Mouse (Mus musculus) forebrain, embryonic 14.5 days (tissue): ENCODE measurements at regions not wholly inside any gene's neighbourhood (a gene's known extent, or its start where the extent isn't known, plus 50 kb on each side); places are given as distances from the start of the nearest gene placed in this dataset.
"Not testable (repeated sequence)": the region's sequence is repeated elsewhere in the genome, so short reads cannot be mapped to it uniquely, and the experiment has no call there.

Experiments used
- ATAC-seq: fragments of 200-750 bp; cut with Nextera tagmentation; 2 replicates; pipeline ENCODE4 v1.8.0; 2017; ENCODE audit warnings: mild to moderate bottlenecking, moderate library complexity
- DNase-seq: peaks from one replicate; pipeline ENCODE4 v3.0.0-alpha.2; 2015; ENCODE audit warnings: low spot score
- H3K27ac ChIP-seq: fragments of 300-500 bp; sonication (generic); 2 replicates; pipeline ENCODE4 v1.5.1; 2014; ENCODE audit warnings: low read depth, mild to moderate bottlenecking, control low read depth, low read length, moderate library complexity
- H3K27me3 ChIP-seq: fragments of 300-500 bp; sonication (generic); replicated peaks from 2 replicates; pipeline ENCODE4 v1.6.1; 2014; ENCODE audit warnings: low read length, control low read depth, mixed read lengths; ENCODE audit not compliant: control insufficient read depth, insufficient read depth
- H3K36me3 ChIP-seq: fragments of 300-500 bp; sonication (generic); 2 replicates; pipeline ENCODE4 v1.6.1; 2014; ENCODE audit warnings: low read length, control low read depth; ENCODE audit not compliant: control insufficient read depth, insufficient read depth
- H3K4me1 ChIP-seq: fragments of 300-500 bp; sonication (generic); 2 replicates; pipeline ENCODE4 v1.6.1; 2014; ENCODE audit warnings: antibody characterized with exemption, low read length, control low read depth; ENCODE audit not compliant: control insufficient read depth, insufficient read depth
- H3K4me2 ChIP-seq: fragments of 300-500 bp; sonication (generic); 2 replicates; pipeline ENCODE4 v1.6.1; 2014; ENCODE audit warnings: mild to moderate bottlenecking, control low read depth, low read length
- H3K4me3 ChIP-seq: fragments of 300-500 bp; sonication (generic); 2 replicates; pipeline ENCODE4 v1.5.1; 2014; ENCODE audit warnings: low read depth, low read length, control low read depth
- H3K9ac ChIP-seq: fragments of 300-500 bp; sonication (generic); 2 replicates; pipeline ENCODE4 v1.6.1; 2014; ENCODE audit warnings: mild to moderate bottlenecking, low read length, control low read depth, moderate library complexity
- H3K9me3 ChIP-seq: fragments of 300-500 bp; sonication (generic); replicated peaks from 2 replicates; pipeline ENCODE4 v1.6.1; 2016; ENCODE audit warnings: low read length, control low read depth, mixed read lengths; ENCODE audit not compliant: control insufficient read depth
- WGBS: fragments of 180-500 bp; shearing (Covaris S2); extraction: QIAGEN DNeasy Blood & Tissue Kit; methylation state at CpG from one replicate; pipeline ENCODE4 v1.1.7; 2014; 5-methylcytosine and 5-hydroxymethylcytosine counted together

- Histone ChIP-seq H3K4me1 (no peaks in the 10 kb centered on the region), H3K36me3 (no peaks in the 10 kb centered on the region), H3K27me3 (no peaks in the 10 kb centered on the region), H3K4me3 (no peak overlapping the region), H3K4me2 (no peak overlapping the region), H3K9me3 (no peaks in the 10 kb centered on the region), H3K27ac (no peak overlapping the region), H3K9ac (no peak overlapping the region)
- no peak for DNase-seq
- 86% methylated on average over 6 of the region's 6 CpGs for WGBS
- ATAC-seq, result no peak
These were observed 484.3 kb downstream of the Isl1 start for GRCm38 (mm10) chr13:115825191-115825590.

- ATAC-seq (peak; percentile 44; the same call in 1 of the 2 replicates), DNase-seq (peak; percentile 56)
- Histone ChIP-seq H3K4me2 (no peak overlapping the region), H3K4me1 (no peaks in the 10 kb centered on the region), H3K9ac (no peak overlapping the region), H3K27me3 (no peaks in the 10 kb centered on the region), H3K27ac (no peak overlapping the region), H3K9me3 (no peaks in the 10 kb centered on the region), H3K4me3 (no peak overlapping the region), H3K36me3 (no peaks in the 10 kb centered on the region)
- 58% methylated on average over 1 of the region's 1 CpGs for WGBS
These were observed 487.0 kb downstream of the Isl1 start for GRCm38 (mm10) chr13:115822527-115822926.

DNA sequence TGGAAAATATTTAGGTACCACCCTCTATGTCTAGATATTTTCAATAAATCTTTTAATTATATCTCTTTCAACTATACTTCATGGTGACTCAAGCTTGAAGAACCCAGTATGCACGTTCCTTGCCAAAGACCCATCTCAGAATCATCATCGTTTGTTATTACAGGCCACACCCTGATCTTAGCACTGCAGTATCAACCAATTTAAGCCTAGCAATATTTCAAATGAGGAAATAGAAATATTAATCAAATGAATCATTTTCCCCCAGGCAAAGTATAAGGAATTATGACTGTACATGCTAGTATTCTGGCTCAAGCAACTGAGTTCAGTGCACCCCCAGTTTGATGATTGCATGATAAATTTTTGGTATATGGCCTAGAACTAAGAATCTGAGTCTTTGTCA lies 495.3 kb downstream of the Isl1 start:
- Histone ChIP-seq H3K27ac (no peak overlapping the region), H3K4me3 (no peak overlapping the region), H3K4me2 (no peak overlapping the region), H3K36me3 (no peaks in the 10 kb centered on the region), H3K9me3 (no peaks in the 10 kb centered on the region; the same call in 1 of the 2 replicates), H3K27me3 (no peaks in the 10 kb centered on the region), H3K9ac (no peak overlapping the region), H3K4me1 (no peaks in the 10 kb centered on the region)
- no peak for ATAC-seq
- DNase-seq, result no peak
- 83% methylated on average over 2 of the region's 2 CpGs for WGBS

- Histone ChIP-seq H3K27me3 (no peaks in the 10 kb centered on the region), H3K9ac (no peak overlapping the region), H3K27ac (no peak overlapping the region), H3K4me1 (no peaks in the 10 kb centered on the region), H3K4me3 (no peak overlapping the region), H3K4me2 (no peak overlapping the region), H3K9me3 (no peaks in the 10 kb centered on the region), H3K36me3 (no peaks in the 10 kb centered on the region)
- DNase-seq (no peak), ATAC-seq (no peak)
- 85% methylated on average over 2 of the region's 2 CpGs for WGBS
These were observed 510.2 kb downstream of the Isl1 start for GRCm38 (mm10) chr13:115799294-115799693.

- Histone ChIP-seq H3K9me3 (no peaks in the 10 kb centered on the region), H3K27ac (no peak overlapping the region), H3K36me3 (no peaks in the 10 kb centered on the region), H3K9ac (no peak overlapping the region), H3K27me3 (no peaks in the 10 kb centered on the region), H3K4me1 (no peaks in the 10 kb centered on the region), H3K4me2 (no peak overlapping the region), H3K4me3 (no peak overlapping the region)
- no peak for DNase-seq
- ATAC-seq, result no peak
- WGBS, result 85% methylated on average over 7 of the region's 7 CpGs
These were observed 558.2 kb downstream of the Isl1 start for GRCm38 (mm10) chr13:115751271-115751670.

DNA sequence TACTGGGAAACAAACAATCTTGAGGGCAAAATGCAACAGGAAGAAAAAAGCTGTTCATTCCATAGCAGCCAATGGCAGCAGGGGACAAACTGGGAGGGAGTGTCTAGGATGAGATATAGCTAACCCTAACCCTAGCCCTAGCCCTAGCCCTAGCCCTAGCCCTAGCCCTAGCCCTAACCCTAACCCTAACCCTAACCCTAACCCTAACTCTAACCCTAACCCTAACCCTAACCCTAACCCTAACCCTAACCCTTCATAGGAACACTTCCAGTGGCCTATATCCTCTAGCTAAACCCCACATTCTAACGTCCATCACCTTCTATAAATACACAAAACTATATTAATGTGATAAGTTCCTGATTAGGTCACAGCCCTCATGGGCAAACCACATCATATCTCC lies 567.4 kb downstream of the Isl1 start:
- H3K4me2 ChIP-seq, H3K27ac ChIP-seq, H3K9ac ChIP-seq, H3K9me3 ChIP-seq, DNase-seq, H3K27me3 ChIP-seq, H3K4me3 ChIP-seq, ATAC-seq, H3K4me1 ChIP-seq, H3K36me3 ChIP-seq: not testable (repeated sequence)
- 92% methylated on average over 1 of the region's 1 CpGs for WGBS

DNA sequence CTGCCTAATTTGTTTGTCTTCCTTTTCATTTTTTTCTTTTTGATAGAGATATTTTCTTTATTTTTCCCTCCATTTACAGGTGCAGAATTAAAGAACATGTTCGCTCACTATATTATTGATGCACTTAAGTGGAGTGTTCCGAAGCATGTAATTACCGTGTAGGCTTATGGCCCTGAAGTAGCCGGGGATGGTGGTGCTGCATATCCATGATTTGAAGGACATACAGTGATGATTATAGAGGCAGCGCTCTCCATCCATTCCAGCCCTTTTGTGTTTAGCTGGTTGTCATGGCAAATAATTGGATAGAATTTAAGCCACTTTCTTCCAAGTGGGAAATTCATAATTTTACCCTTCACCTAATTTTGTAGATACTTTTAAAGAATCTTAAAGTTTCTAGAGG lies 581.5 kb downstream of the Isl1 start:
- Histone ChIP-seq H3K4me1 (no peaks in the 10 kb centered on the region), H3K4me3 (no peak overlapping the region), H3K36me3 (no peaks in the 10 kb centered on the region), H3K27ac (no peak overlapping the region), H3K9ac (no peak overlapping the region), H3K9me3 (no peaks in the 10 kb centered on the region), H3K27me3 (no peaks in the 10 kb centered on the region), H3K4me2 (no peak overlapping the region)
- peak; percentile 34 for DNase-seq
- no peak for ATAC-seq
- 74% methylated on average over 5 of the region's 5 CpGs for WGBS

- WGBS, result 75% methylated on average over 5 of the region's 5 CpGs
- no peak overlapping the region for H3K9ac ChIP-seq
- H3K27ac ChIP-seq, result no peak overlapping the region
- H3K4me3 ChIP-seq, result no peak overlapping the region
- no peaks in the 10 kb centered on the region for H3K36me3 ChIP-seq
- no peaks in the 10 kb centered on the region for H3K27me3 ChIP-seq
- DNase-seq (peak; percentile 44), ATAC-seq (peak; percentile 54)
- no peak overlapping the region for H3K4me2 ChIP-seq
- H3K4me1 ChIP-seq, result no peaks in the 10 kb centered on the region
- H3K9me3 ChIP-seq, result no peaks in the 10 kb centered on the region
These were observed 584.0 kb downstream of the Isl1 start for GRCm38 (mm10) chr13:115725356-115725952.

- Histone ChIP-seq H3K4me2 (no peak overlapping the region), H3K4me3 (no peak overlapping the region), H3K4me1 (no peaks in the 10 kb centered on the region), H3K9ac (no peak overlapping the region), H3K9me3 (no peaks in the 10 kb centered on the region), H3K27ac (no peak overlapping the region), H3K36me3 (no peaks in the 10 kb centered on the region), H3K27me3 (no peaks in the 10 kb centered on the region)
- WGBS, result 98% methylated on average over 2 of the region's 2 CpGs
- DNase-seq (no peak), ATAC-seq (no peak)
These were observed 590.2 kb downstream of the Isl1 start for GRCm38 (mm10) chr13:115719276-115719675.
